Mouse (Mus musculus) ovary, adult 10 weeks (tissue): ENCODE results near the gene Plxnb1. TPM values are rescaled to one million over a fixed set of nuclear protein-coding genes. Genes with fewer than 3 reads are reported as not detected.

Source experiments
- polyA plus RNA-seq: library from polyadenylated mRNA; stranded (reverse); fragments of 350-450 nt; fragmentation: Illumina TruSeq; extraction: RNeasy Lipid Tissue Mini Kit (QIAGEN cat#74804); gene quantifications from one replicate; pipeline ENCODE4 v1.2.3, GENCODE M21; 2014

Plxnb1 gene
- 1.7 TPM for polyA plus RNA-seq

DNA sequence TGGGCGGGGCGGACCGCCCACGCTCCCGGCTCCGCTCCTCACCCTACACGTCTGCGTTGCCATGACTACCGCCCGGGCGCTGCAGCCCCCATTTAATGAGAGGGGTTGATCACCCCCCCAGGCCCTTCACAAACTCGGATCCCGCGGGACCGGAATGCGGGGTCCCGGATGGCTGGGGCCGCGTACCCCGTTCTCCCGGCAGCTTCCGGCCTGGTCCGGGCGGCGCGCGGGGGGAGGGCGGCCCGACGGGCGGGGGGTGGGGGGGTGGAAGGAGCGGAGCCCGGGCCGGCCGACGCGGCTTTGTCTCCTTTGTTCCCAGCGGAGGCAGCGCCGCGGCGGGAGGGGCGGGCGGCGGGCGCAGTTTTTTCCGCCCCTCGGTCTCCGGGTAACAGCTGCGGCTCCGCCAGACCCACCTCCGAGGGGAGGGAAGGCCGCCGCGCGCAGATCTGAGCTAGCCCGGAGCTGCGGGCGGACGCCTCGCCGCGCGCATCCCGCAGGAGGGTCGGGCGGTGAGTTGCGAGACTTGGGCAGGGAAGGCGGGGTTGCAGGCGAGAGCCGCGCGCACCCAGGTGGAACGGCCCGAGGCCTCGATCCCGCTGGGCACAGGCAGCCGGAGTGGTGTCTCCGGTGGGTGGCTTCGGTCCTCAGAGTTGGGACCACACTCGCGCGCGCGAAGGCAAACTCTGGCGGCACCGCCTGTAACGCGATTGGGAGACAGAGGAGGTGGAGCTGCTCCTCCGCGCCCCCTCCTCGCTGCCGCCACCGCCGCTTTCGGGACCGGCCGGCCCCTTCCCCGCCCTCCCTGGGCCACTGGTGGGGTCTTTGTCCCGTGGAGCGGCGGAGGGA lies at the start of gene Plxnb1:
Gene Plxnb1, plus strand, starts transcription at position 253 of the 846 bp plus-strand sequence.

GRCm38 (mm10) chr9:109059136-109059903 lies 35.9 kb upstream of the Plxnb1 start, which contains the start of gene Trex1:
Trex1 (minus strand) TSS chr9:109059734.

GRCm38 (mm10) chr9:109073661-109074573 lies 21.3 kb upstream of the Plxnb1 start, which contains the start of gene Atrip:
Atrip (minus strand) TSS chr9:109074124.

DNA sequence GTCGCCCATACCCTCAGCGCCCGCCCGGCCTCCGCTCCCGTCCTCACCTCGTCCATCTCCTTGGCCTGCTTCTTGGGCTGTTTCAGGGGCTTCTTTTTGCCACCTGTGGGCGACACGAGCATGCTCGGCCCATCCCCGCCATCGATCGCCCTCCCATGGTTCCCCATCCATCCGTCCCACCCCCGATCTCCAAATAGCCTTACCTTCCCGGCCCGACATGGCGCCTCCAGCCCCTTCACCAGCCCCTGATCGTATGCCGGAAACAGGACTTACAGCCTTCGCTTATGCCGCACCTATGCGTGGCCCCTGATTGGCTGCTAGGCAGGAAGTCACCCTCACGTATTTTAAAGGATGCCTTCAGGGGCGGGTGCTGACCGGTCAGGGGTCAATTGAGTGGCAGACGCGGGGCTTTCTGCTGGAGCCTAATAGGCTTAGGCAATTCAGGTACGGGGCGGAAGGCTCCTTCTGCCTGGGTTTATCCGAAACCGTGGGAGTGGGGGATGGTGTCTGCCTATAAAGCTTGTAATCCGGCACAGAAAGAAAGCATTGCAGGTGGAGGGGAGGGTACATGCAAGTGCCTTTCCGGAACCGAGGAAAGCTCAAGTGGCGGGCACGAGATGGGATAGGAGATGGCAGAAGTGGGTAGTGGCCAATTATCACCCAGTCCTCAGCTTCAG lies 12.9 kb upstream of the Plxnb1 start, which contains the start of the genes Ccdc51 and Tma7:
Gene Ccdc51, plus strand, starts transcription at position 370 of the 677 bp plus-strand sequence.
Gene Tma7, minus strand, starts transcription at position 464 of the 677 bp plus-strand sequence.

GRCm38 (mm10) chr9:109161941-109162340 lies 66.8 kb downstream of the Plxnb1 start, which contains the start of gene Fbxw21:
Fbxw21 (minus strand) TSS chr9:109162041.

Other genes with a start within 250 kb of the Plxnb1 start
- gene Slc26a6, start 242.1 kb upstream of the Plxnb1 start, polyA plus RNA-seq: 0.46 TPM
- gene Tmem89, start 180.8 kb upstream of the Plxnb1 start, polyA plus RNA-seq: not detected
- gene Uqcrc1, start 158.8 kb upstream of the Plxnb1 start, polyA plus RNA-seq: 22.6 TPM
- gene Col7a1, start 141.8 kb upstream of the Plxnb1 start, polyA plus RNA-seq: not detected
- gene Ucn2, start 109.4 kb upstream of the Plxnb1 start, polyA plus RNA-seq: not detected
- 0.74 TPM for gene Pfkfb4, start 103.6 kb upstream of the Plxnb1 start, polyA plus RNA-seq
- gene Shisa5, start 56.8 kb upstream of the Plxnb1 start, polyA plus RNA-seq: 23.1 TPM
- not detected for gene Trex1, start 35.7 kb upstream of the Plxnb1 start, polyA plus RNA-seq
- gene Atrip, start 21.3 kb upstream of the Plxnb1 start, polyA plus RNA-seq: 11.9 TPM
- not detected for gene Ccdc51, start 12.9 kb upstream of the Plxnb1 start, polyA plus RNA-seq
- gene Tma7, start 12.8 kb upstream of the Plxnb1 start, polyA plus RNA-seq: 524 TPM
- gene Fbxw21, start 66.7 kb downstream of the Plxnb1 start, polyA plus RNA-seq: 48.7 TPM
- gene Fbxw13, start 100.6 kb downstream of the Plxnb1 start, polyA plus RNA-seq: 15.9 TPM
- gene Fbxw20, start 139.4 kb downstream of the Plxnb1 start, polyA plus RNA-seq: 17.8 TPM
- gene Fbxw14, start 192.3 kb downstream of the Plxnb1 start, polyA plus RNA-seq: 45.1 TPM
- gene Fbxw28, start 244.3 kb downstream of the Plxnb1 start, polyA plus RNA-seq: 71.3 TPM